Mouse (Mus musculus) Patski (cell line): ENCODE data around the gene Gdf7. TPM values are rescaled to one million over a fixed set of nuclear protein-coding genes. Genes with fewer than 3 reads are reported as not detected.

Experiments used
- ATAC-seq: fragments of 100-300 bp; one replicate; pipeline ENCODE4 v1.8.0; 2021
- CTCF ChIA-PET: fragments of 350-600 bp; sonication (Branson Sonifier 250); formaldehyde crosslinking; loops from one replicate; lab custom pipeline; 2022; ENCODE audit warnings: inconsistent platforms; lab: Charles Lee
- POLR2A ChIA-PET: fragments of 350-600 bp; sonication (Branson Sonifier 250); formaldehyde crosslinking; loops from one replicate; lab custom pipeline; 2022; ENCODE audit warnings: antibody characterized with exemption, inconsistent platforms; lab: Charles Lee
- DNase-seq: peaks from one replicate; pipeline ENCODE4 v3.0.0-alpha.2; 2011; ENCODE audit warnings: low read depth, low spot score
- H3K27me3 ChIP-seq: fragments of 371-371 bp; one replicate; pipeline ENCODE4 v1.5.1; 2021
- CTCF ChIP-seq: fragments of 100-300 bp; IDR thresholded peaks from one replicate; pipeline ENCODE4 v1.5.1; 2021
- in situ Hi-C: fragments of 300-500 bp; cut with MboI; formaldehyde crosslinking; loops from 3 replicates; pipeline ENCODE4 v1.11.1; 2018; ENCODE audit warnings: low pct_unique_long_range_greater_than_20kb, mixed read lengths
- polyA plus RNA-seq: library from polyadenylated mRNA; unstranded; gene quantifications from one replicate; pipeline ENCODE4 v1.2.3, GENCODE M21; 2021

The Gdf7 gene
- polyA plus RNA-seq, 1 experiment from 2014 or later, result not detected

DNA sequence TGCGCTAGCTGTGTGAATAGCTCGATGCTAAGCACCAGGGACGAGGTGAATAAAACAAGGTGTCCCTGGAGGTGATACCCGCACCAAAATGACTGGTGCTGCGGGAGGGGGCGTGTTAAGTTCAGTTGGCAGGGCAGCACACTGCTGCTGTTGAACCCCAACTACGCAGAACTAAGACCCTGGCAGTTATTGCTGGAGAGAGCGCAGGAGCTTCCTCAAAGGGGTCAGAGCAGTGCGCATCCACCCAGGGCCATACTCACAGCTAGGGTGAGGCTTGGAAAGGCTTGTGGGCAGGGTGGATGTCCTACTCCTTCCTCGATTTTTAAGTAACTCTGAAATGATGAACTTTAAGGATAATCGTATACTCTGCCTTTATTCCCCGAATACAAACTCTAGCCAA, 12.0 kb upstream of the Gdf7 start:
- peak; percentile 15 for ATAC-seq
- POLR2A ChIA-PET, result interaction anchor here (1.4 to 1.9 kb wide), 2 partner anchors 185 to 187 kb away, joined by 3 to 6 read pairs; partner anchors contain the start of gene Rhob
- CTCF ChIA-PET, result no interaction called here
- no peaks in the 10 kb centered on the region for H3K27me3 ChIP-seq
- DNase-seq, result no peak
- in situ Hi-C loops, result loop anchor here (25.0 kb wide), 1 partner anchor 699 kb away; no protein-coding TSS in a partner anchor
- no peak for TF ChIP-seq CTCF

GRCm38 (mm10) chr12:8313270-8313771, 11.6 kb upstream of the Gdf7 start, which contains the start of gene Hs1bp3:
Hs1bp3 (plus strand) TSS chr12:8313432.
- ChIA-PET CTCF (interaction anchor here (1.0 kb wide), 1 partner anchor 238 kb away, joined by 3 read pairs; no protein-coding TSS in a partner anchor), POLR2A (interaction anchor here (1.4 to 1.9 kb wide), 2 partner anchors 186 to 187 kb away, joined by 3 to 6 read pairs; partner anchors contain the start of gene Rhob)
- H3K27me3 ChIP-seq, result no peaks in the 10 kb centered on the region
- no peak for DNase-seq
- peak; percentile 82 for ATAC-seq
- in situ Hi-C loops, result loop anchor here (25.0 kb wide), 1 partner anchor 699 kb away; no protein-coding TSS in a partner anchor
- no peak for TF ChIP-seq CTCF

DNA sequence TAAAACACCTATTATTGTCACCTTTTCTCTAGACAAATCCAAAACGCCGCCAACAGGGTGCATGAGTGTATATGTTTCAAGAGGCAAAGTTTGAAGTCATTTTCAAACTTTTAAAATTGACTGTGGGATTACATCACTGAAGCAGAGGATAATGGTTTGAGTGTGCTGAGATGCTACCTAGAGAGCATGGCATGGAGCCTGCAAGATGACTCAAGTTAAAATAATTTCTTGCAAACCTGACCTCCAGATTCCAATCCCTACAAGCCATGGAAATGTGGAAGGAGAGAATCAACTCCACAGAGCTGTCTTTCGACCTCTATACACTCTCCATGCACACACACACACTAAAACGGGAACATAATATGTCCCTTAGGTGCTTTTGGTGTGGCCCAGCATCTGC, 10.5 kb upstream of the Gdf7 start:
- in situ Hi-C loops, result loop anchor here (25.0 kb wide), 1 partner anchor 700 kb away; no protein-coding TSS in a partner anchor
- CTCF ChIA-PET, result interaction anchor here (1.0 kb wide), 1 partner anchor 239 kb away, joined by 3 read pairs; no protein-coding TSS in a partner anchor
- POLR2A ChIA-PET, result interaction anchor here (1.9 kb wide), 1 partner anchor 188 kb away, joined by 6 read pairs; the partner anchor contains the start of gene Rhob
- TF ChIP-seq CTCF, result no peak
- DNase-seq, result no peak
- no peaks in the 10 kb centered on the region for H3K27me3 ChIP-seq
- ATAC-seq, result peak; percentile 17

DNA sequence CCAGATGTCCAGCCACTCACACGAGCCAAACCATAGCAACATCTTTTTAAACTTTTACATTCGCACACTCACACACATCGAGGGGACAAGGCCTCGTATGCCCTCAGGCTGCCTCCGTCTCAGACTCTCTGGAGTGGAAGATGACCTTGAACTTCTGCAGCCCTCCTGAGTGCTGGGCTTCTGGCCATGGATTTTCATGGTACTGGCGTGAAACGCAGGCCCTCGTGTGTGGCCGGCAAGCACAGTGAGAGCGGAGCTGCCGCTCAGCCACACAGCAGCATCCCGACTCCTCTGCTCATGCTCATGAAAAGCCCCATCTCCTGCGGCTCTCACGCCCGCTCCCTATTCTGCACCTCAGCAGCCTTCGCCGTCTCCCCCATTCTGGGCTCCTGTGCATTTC, 9.2 kb upstream of the Gdf7 start:
- ATAC-seq (no peak), DNase-seq (no peak)
- peaks cover 4% of the 10 kb centered on the region for H3K27me3 ChIP-seq
- TF ChIP-seq CTCF, result no peak
- ChIA-PET POLR2A (no interaction called here), CTCF (no interaction called here)
- in situ Hi-C loops, result loop anchor here (25.0 kb wide), 1 partner anchor 701 kb away; no protein-coding TSS in a partner anchor

- in situ Hi-C loops, result loop anchor here (25.0 kb wide), 1 partner anchor 705 kb away; no protein-coding TSS in a partner anchor
- ChIA-PET CTCF (interaction anchor here (1.0 to 1.8 kb wide), 3 partner anchors 245 to 315 kb away, joined by 4 to 15 read pairs (median 5); no protein-coding TSS in a partner anchor), POLR2A (no interaction called here)
- ATAC-seq, result no peak
- H3K27me3 ChIP-seq, result peaks cover 20% of the 10 kb centered on the region
- no peak for TF ChIP-seq CTCF
- no peak for DNase-seq
Observed at GRCm38 (mm10) chr12:8306910-8307309, 5.2 kb upstream of the Gdf7 start.

GRCm38 (mm10) chr12:8306432-8306831, 4.7 kb upstream of the Gdf7 start:
- ATAC-seq (peak; percentile 57), DNase-seq (no peak)
- peaks cover 21% of the 10 kb centered on the region for H3K27me3 ChIP-seq
- in situ Hi-C loops, result loop anchor here (25.0 kb wide), 1 partner anchor 706 kb away; no protein-coding TSS in a partner anchor
- POLR2A ChIA-PET, result no interaction called here
- CTCF ChIA-PET, result interaction anchor here (0.7 to 1.8 kb wide), 10 partner anchors 12 to 316 kb away, joined by 3 to 15 read pairs (median 4); no protein-coding TSS in a partner anchor
- TF ChIP-seq CTCF, result no peak

DNA sequence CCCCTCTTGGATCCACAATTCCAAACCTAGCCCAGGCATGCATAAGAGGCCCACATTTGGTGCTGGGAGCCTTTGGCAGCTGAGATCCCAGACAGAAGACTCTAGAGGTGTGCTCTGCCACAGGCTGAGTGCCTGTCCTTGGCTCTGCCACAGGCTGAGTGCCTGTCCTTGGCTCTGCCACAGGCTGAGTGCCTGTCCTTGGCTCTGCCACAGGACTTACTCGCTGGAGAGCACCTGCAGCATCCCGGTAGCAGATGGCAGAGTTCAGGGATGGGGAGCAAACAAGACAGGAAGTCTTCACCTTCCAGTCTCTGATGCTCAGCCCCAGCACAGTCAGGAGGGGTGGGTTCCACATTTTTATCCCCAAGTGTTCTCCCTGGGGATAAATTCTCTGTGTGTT, 3.5 kb upstream of the Gdf7 start:
- peaks cover 33% of the 10 kb centered on the region for H3K27me3 ChIP-seq
- TF ChIP-seq CTCF, result no peak
- ATAC-seq (no peak), DNase-seq (no peak)
- ChIA-PET CTCF (interaction anchor here (1.0 to 1.8 kb wide), 5 partner anchors 11 to 314 kb away, joined by 3 to 15 read pairs (median 5); no protein-coding TSS in a partner anchor), POLR2A (no interaction called here)
- in situ Hi-C loops, result loop anchor here (25.0 kb wide), 1 partner anchor 707 kb away; no protein-coding TSS in a partner anchor

GRCm38 (mm10) chr12:8301011-8301814, 541 bp downstream of the Gdf7 start:
- peaks cover 63% of the 10 kb centered on the region for H3K27me3 ChIP-seq
- ChIA-PET CTCF (interaction anchor here (2.4 kb wide), 1 partner anchor 14 kb away, joined by 8 read pairs; no protein-coding TSS in a partner anchor), POLR2A (no interaction called here)
- no peak for TF ChIP-seq CTCF
- in situ Hi-C loops, result loop anchor here (5.0 to 25.0 kb wide), 2 partner anchors 309 to 711 kb away; no protein-coding TSS in a partner anchor
- ATAC-seq, result no peak
- no peak for DNase-seq

GRCm38 (mm10) chr12:8300521-8300920, 1.2 kb downstream of the Gdf7 start:
- POLR2A ChIA-PET, result no interaction called here
- DNase-seq (no peak), ATAC-seq (no peak)
- CTCF ChIA-PET, result interaction anchor here (0.9 to 2.4 kb wide), 2 partner anchors 9 to 13 kb away, joined by 3 to 8 read pairs; no protein-coding TSS in a partner anchor
- in situ Hi-C loops, result loop anchor here (5.0 to 25.0 kb wide), 2 partner anchors 308 to 712 kb away; no protein-coding TSS in a partner anchor
- H3K27me3 ChIP-seq, result peaks cover 63% of the 10 kb centered on the region
- TF ChIP-seq CTCF, result no peak

GRCm38 (mm10) chr12:8300111-8300480, 1.7 kb downstream of the Gdf7 start:
- H3K27me3 ChIP-seq, result peaks cover 63% of the 10 kb centered on the region
- DNase-seq, result no peak
- ATAC-seq, result no peak
- in situ Hi-C loops, result loop anchor here (5.0 to 25.0 kb wide), 2 partner anchors 308 to 712 kb away; no protein-coding TSS in a partner anchor
- CTCF ChIA-PET, result interaction anchor here (0.9 to 2.4 kb wide), 2 partner anchors 9 to 12 kb away, joined by 3 to 8 read pairs; no protein-coding TSS in a partner anchor
- no peak for TF ChIP-seq CTCF
- POLR2A ChIA-PET, result no interaction called here
